Mouse (Mus musculus) c-Kit-positive CD71-positive TER-119-negative erythroid progenitor cells, embryonic 14.5 days (primary cell): ENCODE results near the gene Slc35e1.
A peak's percentile ranks its signal among the peaks of the same experiment; 100 is the strongest.

Source experiments
- DNase-seq: peaks from one replicate; pipeline ENCODE4 v3.0.0-alpha.2; 2013; ENCODE audit warnings: low read depth

Gene Slc35e1

GRCm38 (mm10) chr8:72491680-72492621 lies at the start of gene Slc35e1:
Gene Slc35e1, minus strand, starts transcription at chr8:72492614.
- DNase-seq = no peak

GRCm38 (mm10) chr8:72539234-72539633 lies 46.8 kb upstream of the Slc35e1 start:
- peak; percentile 23 for DNase-seq

GRCm38 (mm10) chr8:72534888-72535287 lies 42.5 kb upstream of the Slc35e1 start:
- DNase-seq = no peak

DNA sequence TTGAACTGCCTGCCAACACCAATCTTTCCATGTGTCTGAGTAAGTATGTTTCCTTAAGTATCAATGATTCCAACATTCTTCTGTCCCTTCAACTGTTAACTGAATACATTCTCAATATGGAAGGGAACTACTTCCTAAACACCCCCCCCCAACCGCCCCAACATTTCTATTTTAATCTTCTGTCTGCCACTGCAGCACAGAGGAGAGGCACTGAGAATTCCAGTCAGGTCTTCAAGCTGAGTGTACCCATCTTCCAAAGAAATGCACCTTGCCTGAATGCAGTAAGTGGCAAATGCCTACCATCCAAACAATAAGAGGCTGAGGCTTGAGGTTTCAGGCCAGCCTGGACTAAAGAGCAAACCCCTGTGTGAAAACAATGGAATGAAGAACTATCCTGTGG lies 39.7 kb upstream of the Slc35e1 start:
- no peak for DNase-seq

DNA sequence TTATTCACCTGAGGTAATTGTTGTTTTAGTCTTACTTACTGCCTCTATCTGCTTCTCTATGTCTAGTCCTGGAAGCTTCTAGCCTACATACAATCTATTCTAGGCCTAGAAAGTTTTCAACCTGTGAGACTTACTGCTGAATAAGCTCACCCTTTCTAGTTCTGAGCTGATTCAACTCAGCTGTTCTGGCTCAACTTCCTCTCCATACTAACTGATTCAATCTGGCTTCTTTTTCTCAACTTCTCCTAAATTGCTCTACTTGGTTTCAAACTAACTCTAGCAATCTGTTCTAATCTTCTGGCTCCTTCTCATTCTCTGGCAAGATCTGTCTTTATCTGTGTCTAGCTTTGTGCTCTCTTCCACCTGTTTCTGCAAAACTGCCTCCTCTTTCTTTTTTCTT lies 29.5 kb upstream of the Slc35e1 start:
- DNase-seq = no peak

DNA sequence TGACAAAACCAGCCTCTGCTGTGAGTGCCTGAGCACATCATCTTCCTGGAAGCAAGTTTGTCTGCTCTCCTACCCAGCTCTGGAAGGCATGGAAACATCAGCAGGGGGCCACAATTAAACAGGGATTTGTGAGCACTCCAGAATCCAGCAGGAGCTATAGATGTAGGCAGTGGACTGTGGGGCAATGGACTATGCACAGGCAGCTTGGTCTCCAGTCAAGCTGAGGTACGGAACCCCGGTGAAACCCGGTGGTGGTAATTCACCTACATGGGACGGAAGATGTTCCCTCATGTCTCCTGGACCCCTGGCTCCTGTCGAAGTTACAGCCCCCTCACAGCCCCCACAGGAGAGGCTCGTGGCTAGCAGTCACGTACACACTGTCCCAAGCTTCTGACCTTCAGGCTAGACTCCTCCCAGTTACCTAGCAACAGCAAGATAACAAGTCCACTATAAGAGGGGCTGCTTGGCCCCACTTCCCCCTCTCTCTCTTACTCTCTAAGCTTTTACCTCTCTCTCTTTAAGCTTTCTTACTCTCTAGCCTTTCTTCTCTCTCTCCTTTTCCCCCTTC lies 25.1 kb upstream of the Slc35e1 start:
- no peak for DNase-seq

DNA sequence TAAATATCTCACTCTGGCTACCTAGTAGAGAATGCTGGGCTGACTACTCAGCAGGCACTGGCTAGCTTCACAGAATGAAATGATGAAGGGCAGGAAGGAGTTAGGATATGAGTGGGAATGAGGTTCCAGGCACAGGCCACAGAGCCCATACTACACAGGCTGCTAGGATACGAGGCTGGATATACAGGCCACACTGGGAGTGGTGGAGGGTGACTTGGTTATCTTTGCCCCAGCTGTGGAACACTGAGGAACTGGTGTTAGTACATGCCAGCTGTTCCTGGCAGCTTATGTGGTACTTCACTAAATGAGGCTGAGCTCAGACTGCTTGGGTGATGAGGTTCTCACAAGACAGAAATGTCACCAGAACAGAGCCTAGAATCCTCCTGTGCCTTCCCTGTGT lies 20.7 kb upstream of the Slc35e1 start:
- no peak for DNase-seq

DNA sequence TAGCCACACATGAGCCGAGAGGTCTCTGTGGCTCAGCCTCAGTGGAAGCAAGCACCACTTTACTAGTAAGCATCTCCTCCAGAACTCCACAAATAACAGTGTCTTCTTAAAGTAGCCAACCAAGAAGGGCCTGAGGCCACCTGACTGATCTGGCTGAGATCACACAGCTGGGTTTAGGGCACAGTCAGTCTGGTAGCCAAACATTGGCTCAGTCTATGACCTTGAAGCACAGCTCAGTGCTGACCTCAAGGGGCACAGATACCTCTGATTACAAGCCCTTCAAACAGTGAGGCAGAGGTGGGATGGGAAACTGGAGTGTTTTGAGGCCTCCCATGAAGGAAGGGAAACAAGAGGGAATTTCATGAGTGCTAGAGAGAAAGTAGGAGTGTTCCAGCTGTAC lies 20.2 kb upstream of the Slc35e1 start:
- no peak for DNase-seq

GRCm38 (mm10) chr8:72507505-72507904 lies 15.1 kb upstream of the Slc35e1 start:
- DNase-seq = no peak

- no peak for DNase-seq
Observed at GRCm38 (mm10) chr8:72504637-72505314, 12.4 kb upstream of the Slc35e1 start.

DNA sequence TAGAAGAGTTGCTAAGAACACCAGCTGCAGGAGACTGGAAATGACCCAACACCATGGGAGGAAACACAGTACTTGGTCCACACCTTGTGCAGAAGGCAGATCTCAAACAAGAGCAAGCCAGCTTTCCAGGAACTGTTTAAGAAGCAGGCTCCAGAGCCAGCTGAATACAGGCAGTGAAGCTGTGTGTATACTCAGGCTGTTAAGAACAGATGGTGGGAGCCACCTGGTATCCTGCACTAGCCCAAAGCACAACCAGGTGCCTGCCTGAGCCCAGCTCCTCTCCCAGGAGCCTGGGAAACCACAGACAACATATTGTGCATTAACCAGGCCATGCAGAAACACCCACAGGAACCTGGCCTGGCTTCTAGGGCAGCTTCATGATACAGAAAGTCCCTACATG lies 11.7 kb upstream of the Slc35e1 start:
- DNase-seq = no peak

- DNase-seq = no peak
Observed at GRCm38 (mm10) chr8:72500521-72500931, 8.1 kb upstream of the Slc35e1 start.

DNA sequence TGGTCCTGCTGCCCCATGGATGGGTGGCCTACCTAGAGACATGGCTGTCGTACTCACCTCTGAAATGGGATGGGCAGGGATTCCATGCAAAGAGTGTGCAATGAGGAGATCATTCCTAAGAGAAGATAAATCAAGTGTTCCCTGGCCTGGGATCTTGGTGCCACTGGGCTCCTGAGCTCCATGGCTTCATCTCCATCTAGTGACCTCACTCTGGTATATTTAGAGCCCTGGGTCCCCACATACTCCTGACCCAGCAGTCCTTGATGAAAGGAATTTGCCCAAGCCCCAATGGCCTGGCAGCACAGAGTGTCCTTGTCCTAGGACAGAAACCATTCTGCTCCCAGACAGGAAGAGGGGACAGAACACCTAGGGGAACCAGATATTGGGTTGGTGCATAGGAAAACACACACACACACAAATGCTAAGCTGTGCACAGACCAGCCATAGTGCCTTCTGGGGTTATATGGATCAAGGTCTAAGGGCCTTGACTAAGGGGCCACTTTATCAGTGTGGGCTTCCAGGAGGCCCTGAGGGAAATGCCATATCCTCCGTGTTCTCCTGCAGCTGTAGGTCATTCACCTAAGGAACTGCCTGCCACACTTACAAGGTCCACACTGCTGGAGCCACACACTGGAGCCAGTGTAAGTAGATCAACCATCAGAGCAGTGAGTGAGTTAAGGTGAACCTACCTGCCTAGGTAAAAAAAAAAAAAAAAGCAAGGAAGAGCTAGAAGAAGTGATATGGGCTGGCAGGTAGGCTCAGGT lies 7.3 kb upstream of the Slc35e1 start:
- DNase-seq = no peak

- no peak for DNase-seq
Observed at GRCm38 (mm10) chr8:72498527-72498926, 6.1 kb upstream of the Slc35e1 start.

GRCm38 (mm10) chr8:72497911-72498310 lies 5.5 kb upstream of the Slc35e1 start:
- no peak for DNase-seq

- no peak for DNase-seq
Observed at GRCm38 (mm10) chr8:72496217-72496616, 3.8 kb upstream of the Slc35e1 start.

GRCm38 (mm10) chr8:72495411-72496111 lies 3.1 kb upstream of the Slc35e1 start:
- DNase-seq = no peak

- no peak for DNase-seq
Observed at GRCm38 (mm10) chr8:72493381-72493780, 967 bp upstream of the Slc35e1 start.

DNA sequence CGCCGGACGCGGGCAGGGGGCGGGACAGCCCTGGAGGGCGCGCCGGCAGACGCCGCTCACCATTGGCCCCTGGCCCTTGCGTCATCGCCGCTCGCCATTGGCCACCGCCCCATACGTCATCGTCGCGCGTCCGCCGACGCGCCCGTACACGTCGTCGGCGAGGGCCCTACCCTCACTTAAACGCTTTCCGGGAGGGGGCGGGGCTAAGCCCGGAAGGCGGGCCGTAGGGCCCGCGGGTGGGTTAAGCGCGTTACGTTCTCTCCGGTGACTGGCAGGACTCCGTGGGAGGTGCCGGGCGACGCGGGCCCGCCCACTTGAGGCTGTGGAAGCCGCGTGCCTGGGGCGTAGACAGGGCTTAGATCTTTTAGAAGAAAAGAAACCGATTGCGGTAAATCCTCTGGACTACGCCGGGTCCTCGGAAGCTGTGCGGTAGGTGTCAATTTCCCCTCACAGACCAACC lies 238 bp upstream of the Slc35e1 start:
- peak; percentile 97 for DNase-seq

- DNase-seq = no peak
Observed at GRCm38 (mm10) chr8:72491017-72491416, 1.4 kb downstream of the Slc35e1 start.

GRCm38 (mm10) chr8:72487014-72487413 lies 5.4 kb downstream of the Slc35e1 start:
- DNase-seq = no peak
